Mouse (Mus musculus) hindbrain, embryonic 14.5 days (tissue): ENCODE results near the gene Rnf216. TPM values are rescaled to one million over a fixed set of nuclear protein-coding genes. Genes with fewer than 3 reads are reported as not detected.

Source experiments
- ATAC-seq: fragments of 200-750 bp; cut with Nextera tagmentation; 2 replicates; pipeline ENCODE4 v1.8.0; 2017; ENCODE audit warnings: moderate number of reproducible peaks, mild to moderate bottlenecking, moderate TSS enrichment, moderate library complexity; ENCODE audit not compliant: low FRiP score
- DNase-seq: peaks from one replicate; pipeline ENCODE4 v3.0.0-alpha.2; 2015; ENCODE audit warnings: low spot score
- H3K27ac ChIP-seq: fragments of 300-500 bp; sonication (generic); 2 replicates; pipeline ENCODE4 v1.5.1; 2014; ENCODE audit warnings: mild to moderate bottlenecking, moderate library complexity
- H3K27me3 ChIP-seq: fragments of 300-500 bp; sonication (generic); 2 replicates; pipeline ENCODE4 v1.6.1; 2014; ENCODE audit warnings: mild to moderate bottlenecking, low read length, mixed read lengths; ENCODE audit not compliant: control insufficient read depth, insufficient read depth
- H3K36me3 ChIP-seq: fragments of 300-500 bp; sonication (generic); replicated peaks from 2 replicates; pipeline ENCODE4 v1.6.1; 2014; ENCODE audit not compliant: control insufficient read depth, insufficient read depth
- H3K4me1 ChIP-seq: fragments of 300-500 bp; sonication (generic); replicated peaks from 2 replicates; pipeline ENCODE4 v1.6.1; 2014; ENCODE audit warnings: antibody characterized with exemption, low read length, mixed read lengths; ENCODE audit not compliant: control insufficient read depth, insufficient read depth
- H3K4me2 ChIP-seq: fragments of 300-500 bp; sonication (generic); replicated peaks from 2 replicates; pipeline ENCODE4 v1.6.1; 2014; ENCODE audit warnings: mild to moderate bottlenecking, moderate library complexity
- H3K4me3 ChIP-seq: fragments of 300-500 bp; sonication (generic); replicated peaks from 2 replicates; pipeline ENCODE4 v1.5.1; 2014; ENCODE audit warnings: mild to moderate bottlenecking, low read length
- H3K9ac ChIP-seq: fragments of 300-500 bp; sonication (generic); 2 replicates; pipeline ENCODE4 v1.6.1; 2014
- H3K9me3 ChIP-seq: fragments of 300-500 bp; sonication (generic); 2 replicates; pipeline ENCODE4 v1.6.1; 2016; ENCODE audit warnings: low read length; ENCODE audit not compliant: control insufficient read depth
- WGBS: fragments of 180-500 bp; shearing (Covaris S2); extraction: QIAGEN DNeasy Blood & Tissue Kit; methylation state at CpG from one replicate; pipeline ENCODE4 v1.1.7; 2014; 5-methylcytosine and 5-hydroxymethylcytosine counted together
- polyA plus RNA-seq: library from polyadenylated mRNA; unstranded; fragments of >200 nt; fragmentation: Nextera tagmentation; extraction: Ambion mirVana; gene quantifications from 2 replicates; pipeline ENCODE4 v1.2.1, GENCODE M21; 2014

Rnf216 gene
- polyA plus RNA-seq, 1 experiment from 2014 or later: 29.8 TPM

DNA sequence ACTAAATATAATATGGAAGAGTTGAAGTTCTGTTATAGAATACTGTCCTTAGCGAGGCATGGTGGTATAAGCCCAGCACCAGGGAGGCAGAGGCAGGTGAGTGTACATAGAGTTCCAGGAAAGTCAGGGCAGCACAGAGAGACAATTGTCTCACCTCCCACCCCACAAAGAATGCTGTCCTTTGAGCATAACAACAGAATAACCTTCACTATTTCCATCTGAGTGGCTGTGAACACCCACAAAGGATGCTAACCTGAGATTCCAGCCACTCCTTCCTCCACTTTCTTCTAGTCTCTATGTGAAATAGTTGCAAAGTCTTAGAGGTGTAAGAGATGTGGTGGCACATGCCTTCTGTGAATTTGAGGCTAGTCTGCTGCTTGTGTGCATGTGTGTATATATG lies 89.8 kb downstream of the Rnf216 start:
- ATAC-seq (no peak), DNase-seq (no peak)
- Histone ChIP-seq H3K4me1 (no peaks in the 10 kb centered on the region), H3K27ac (no peak overlapping the region), H3K27me3 (no peaks in the 10 kb centered on the region), H3K36me3 (peaks cover 29% of the 10 kb centered on the region), H3K9ac (no peak overlapping the region), H3K9me3 (no peaks in the 10 kb centered on the region), H3K4me3 (no peak overlapping the region), H3K4me2 (no peak overlapping the region)
- WGBS: 100% methylated on average over 1 of the region's 1 CpGs

DNA sequence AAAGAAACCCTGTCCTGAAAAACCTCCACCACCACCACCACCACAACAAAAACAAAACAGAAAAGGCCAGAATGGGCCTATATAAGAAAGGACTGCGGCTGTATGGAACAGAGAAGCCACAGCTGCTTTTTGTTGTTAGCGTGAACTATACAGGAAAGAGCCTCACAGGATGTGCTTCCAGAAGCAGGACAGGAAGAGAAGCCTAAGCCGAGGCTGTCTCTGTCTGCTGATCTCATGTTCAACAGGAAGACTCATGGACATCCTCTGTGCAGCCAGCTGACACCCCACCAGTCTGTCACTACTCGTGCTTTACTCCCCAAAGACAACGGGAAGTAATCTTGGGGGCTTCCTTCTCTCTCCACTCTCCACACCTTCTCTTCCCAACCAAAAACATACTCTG lies 95.4 kb downstream of the Rnf216 start:
- ATAC-seq: no peak
- peaks cover 37% of the 10 kb centered on the region for H3K36me3 ChIP-seq
- H3K27me3 ChIP-seq: no peaks in the 10 kb centered on the region
- no peak overlapping the region for H3K4me2 ChIP-seq
- H3K9ac ChIP-seq: no peak overlapping the region
- no peak overlapping the region for H3K4me3 ChIP-seq
- WGBS: 85% methylated on average over 5 of the region's 5 CpGs
- H3K27ac ChIP-seq: 0 out of 2 replicates have a peak overlapping the region, but pooled peaks have one; percentile 24
- H3K4me1 ChIP-seq: no peaks in the 10 kb centered on the region
- H3K9me3 ChIP-seq: no peaks in the 10 kb centered on the region
- DNase-seq: no peak

DNA sequence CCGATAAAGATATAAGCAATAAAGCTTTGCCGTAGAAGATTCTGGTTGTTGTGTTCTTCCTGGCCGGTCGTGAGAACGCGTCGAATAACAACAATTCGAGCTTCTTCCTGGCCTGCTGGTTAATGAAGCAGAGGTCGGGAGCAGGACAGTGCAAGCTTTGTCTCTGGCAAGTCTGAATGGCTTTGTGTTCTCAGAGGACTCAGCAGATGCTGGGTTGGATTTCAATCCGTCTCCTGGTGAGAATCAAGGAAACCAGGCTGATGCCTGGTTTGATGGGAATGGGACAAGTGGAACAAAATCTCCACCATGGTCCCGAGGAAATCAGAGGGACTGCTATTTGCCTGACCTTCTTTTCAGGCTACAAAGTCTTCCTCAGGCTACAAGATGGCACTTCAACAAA lies 103.4 kb downstream of the Rnf216 start:
- Histone ChIP-seq H3K9ac (no peak overlapping the region), H3K27ac (peak overlapping the region; percentile 47), H3K4me2 (no peak overlapping the region), H3K36me3 (peaks cover 45% of the 10 kb centered on the region), H3K9me3 (no peaks in the 10 kb centered on the region), H3K4me1 (peaks cover 5% of the 10 kb centered on the region; the same call in 1 of the 2 replicates), H3K27me3 (no peaks in the 10 kb centered on the region), H3K4me3 (no peak overlapping the region)
- ATAC-seq (no peak), DNase-seq (no peak)
- WGBS: 38% methylated on average over 10 of the region's 11 CpGs

DNA sequence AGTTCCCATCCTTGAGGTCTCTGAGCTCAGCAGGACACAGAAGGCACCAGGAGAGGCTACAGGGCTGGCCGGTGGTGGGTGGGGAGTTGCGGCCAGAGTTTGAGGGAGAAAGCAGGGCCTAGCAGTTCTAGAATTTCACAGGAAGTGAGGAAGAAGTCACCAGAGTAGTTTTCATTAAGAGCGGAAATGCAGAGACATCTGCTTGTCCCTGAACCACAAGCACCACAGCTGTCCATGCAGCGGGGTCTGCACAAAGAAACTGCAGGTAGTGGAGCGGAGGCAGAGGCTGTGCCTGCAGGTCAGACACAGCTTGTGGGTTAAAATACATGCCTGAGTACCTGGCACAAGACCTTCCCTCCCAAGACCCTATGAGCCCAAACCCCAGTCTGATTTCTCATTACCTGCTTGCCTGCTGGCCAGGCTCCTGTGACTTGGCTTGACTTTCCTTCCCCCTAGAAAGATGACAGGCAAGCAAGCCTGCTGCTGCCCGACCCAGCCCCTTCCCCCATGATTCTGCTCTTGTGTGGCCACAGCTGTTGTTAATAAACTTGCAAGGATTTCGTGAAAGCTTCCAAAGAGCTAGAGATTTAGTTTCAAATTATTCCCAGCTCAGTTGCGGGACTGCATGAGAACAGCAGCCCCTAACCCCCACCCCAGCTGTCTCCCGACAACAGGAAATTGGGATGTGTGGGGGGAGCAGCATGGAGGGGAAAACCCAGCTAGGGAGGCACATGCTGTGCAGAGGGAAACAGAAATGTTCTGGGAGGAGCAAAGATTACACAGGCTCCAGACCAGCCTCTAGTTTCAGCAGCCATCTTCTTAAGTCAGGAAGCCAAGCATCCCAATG lies 111.9 kb downstream of the Rnf216 start:
- peaks cover 10% of the 10 kb centered on the region for H3K4me1 ChIP-seq
- no peak for ATAC-seq
- DNase-seq: no peak
- no peak overlapping the region for H3K4me3 ChIP-seq
- peak overlapping the region; percentile 74 for H3K27ac ChIP-seq
- no peak overlapping the region for H3K4me2 ChIP-seq
- H3K9me3 ChIP-seq: no peaks in the 10 kb centered on the region
- H3K9ac ChIP-seq: no peak overlapping the region
- 55% methylated on average over 9 of the region's 9 CpGs for WGBS
- peaks cover 22% of the 10 kb centered on the region for H3K36me3 ChIP-seq
- no peaks in the 10 kb centered on the region for H3K27me3 ChIP-seq

DNA sequence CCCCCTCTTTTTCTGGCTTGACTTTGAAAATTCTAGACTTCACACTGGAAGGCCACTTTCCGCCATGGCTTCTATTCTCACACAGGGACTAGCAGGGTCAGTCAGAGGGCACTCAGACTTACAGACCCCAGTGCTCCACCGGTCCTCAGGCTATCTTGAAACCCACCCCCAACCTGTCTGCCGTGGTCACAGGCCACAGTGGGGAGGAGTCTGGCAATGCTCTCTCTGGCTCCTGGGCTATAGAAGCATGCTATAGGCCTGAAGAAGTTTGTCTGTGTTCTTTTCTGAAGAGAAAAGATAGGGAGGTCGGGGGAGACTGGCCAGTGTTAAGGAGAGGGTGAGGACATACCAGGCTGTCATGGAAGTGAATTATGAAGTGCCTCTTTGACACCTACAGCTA lies 112.7 kb downstream of the Rnf216 start:
- Histone ChIP-seq H3K9me3 (no peaks in the 10 kb centered on the region), H3K9ac (no peak overlapping the region), H3K27ac (peak overlapping the region; percentile 74), H3K4me1 (peaks cover 10% of the 10 kb centered on the region), H3K4me2 (no peak overlapping the region), H3K4me3 (no peak overlapping the region), H3K36me3 (peaks cover 22% of the 10 kb centered on the region), H3K27me3 (no peaks in the 10 kb centered on the region)
- ATAC-seq (no peak), DNase-seq (no peak)
- WGBS: 51% methylated on average over 4 of the region's 4 CpGs

DNA sequence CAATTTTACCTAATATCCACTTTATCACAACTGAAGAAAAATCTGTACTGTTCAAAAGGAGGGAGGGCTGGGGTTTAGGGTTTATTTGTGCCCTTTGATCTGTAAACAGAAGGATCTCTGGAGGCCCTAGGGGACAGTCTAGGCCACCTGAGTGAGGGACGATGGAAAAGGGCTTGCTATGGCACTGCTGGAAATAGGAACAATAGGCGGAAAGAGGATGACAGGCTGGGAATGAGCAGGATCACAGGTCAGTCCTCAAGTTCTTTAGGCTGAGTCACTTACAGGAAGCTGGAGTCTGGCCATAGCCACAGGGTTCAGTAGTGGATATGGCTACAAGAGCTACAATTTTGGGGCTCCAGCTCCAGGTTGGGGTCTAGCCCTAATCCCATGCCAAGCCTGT lies 114.6 kb downstream of the Rnf216 start:
- H3K4me1 ChIP-seq: peaks cover 10% of the 10 kb centered on the region
- H3K27me3 ChIP-seq: no peaks in the 10 kb centered on the region
- DNase-seq: no peak
- WGBS: 52% methylated on average over 2 of the region's 2 CpGs
- 0 out of 2 replicates have a peak overlapping the region, but pooled peaks have one; percentile 18 for H3K27ac ChIP-seq
- peaks cover 20% of the 10 kb centered on the region for H3K36me3 ChIP-seq
- no peak for ATAC-seq
- H3K9me3 ChIP-seq: no peaks in the 10 kb centered on the region
- H3K4me2 ChIP-seq: no peak overlapping the region
- no peak overlapping the region for H3K9ac ChIP-seq
- no peak overlapping the region for H3K4me3 ChIP-seq

DNA sequence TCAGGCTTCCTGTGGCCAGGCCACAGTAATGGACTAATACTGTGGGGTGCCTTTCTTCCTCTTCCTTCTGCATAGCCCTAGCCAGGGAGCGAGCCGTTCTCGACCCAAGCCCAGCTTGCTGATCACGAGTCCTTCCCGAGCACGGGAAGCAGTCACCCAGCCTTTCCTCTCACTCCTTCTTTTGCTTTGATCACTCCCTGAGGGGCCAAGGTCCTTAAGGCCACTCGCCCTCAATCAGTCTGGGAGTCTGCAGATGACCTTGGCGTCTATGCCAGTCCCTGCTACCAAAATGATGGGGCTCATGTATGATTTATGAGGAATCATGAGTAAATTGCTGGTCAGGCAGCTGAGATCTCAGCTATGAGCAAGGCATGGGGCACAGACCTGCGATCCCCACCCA lies 115.3 kb downstream of the Rnf216 start:
- Histone ChIP-seq H3K4me3 (no peak overlapping the region), H3K36me3 (peaks cover 26% of the 10 kb centered on the region), H3K4me1 (peaks cover 10% of the 10 kb centered on the region), H3K27me3 (no peaks in the 10 kb centered on the region), H3K9ac (no peak overlapping the region), H3K27ac (0 out of 2 replicates have a peak overlapping the region, but pooled peaks have one; percentile 18), H3K4me2 (no peak overlapping the region), H3K9me3 (no peaks in the 10 kb centered on the region)
- WGBS: 70% methylated on average over 9 of the region's 9 CpGs
- DNase-seq (no peak), ATAC-seq (no peak)

DNA sequence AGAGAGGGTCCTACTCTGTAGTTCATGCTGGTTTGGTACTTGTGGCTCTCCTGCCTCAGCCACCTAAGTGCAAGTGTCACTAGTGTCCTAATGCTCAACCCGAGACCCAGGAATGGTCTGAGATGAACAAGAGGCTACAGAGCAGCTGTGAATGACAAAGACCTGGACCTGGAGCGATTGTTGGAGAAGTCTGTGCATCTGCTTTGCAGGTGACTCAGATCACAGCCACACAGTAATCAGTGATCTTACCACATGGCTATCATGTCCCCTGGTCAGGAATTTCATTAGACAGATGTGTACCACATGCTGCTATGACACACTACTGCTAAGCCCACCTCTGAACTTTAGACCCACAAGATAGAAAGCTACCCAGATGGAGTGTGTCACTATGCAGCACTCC lies 118.0 kb downstream of the Rnf216 start:
- whole genome bisulfite sequencing: 90% methylated on average over 2 of the region's 2 CpGs
- Histone ChIP-seq H3K4me2 (no peak overlapping the region), H3K27me3 (no peaks in the 10 kb centered on the region), H3K4me3 (no peak overlapping the region), H3K9me3 (no peaks in the 10 kb centered on the region), H3K36me3 (peaks cover 34% of the 10 kb centered on the region), H3K27ac (no peak overlapping the region), H3K9ac (no peak overlapping the region), H3K4me1 (no peaks in the 10 kb centered on the region)
- ATAC-seq: no peak
- DNase-seq: no peak

DNA sequence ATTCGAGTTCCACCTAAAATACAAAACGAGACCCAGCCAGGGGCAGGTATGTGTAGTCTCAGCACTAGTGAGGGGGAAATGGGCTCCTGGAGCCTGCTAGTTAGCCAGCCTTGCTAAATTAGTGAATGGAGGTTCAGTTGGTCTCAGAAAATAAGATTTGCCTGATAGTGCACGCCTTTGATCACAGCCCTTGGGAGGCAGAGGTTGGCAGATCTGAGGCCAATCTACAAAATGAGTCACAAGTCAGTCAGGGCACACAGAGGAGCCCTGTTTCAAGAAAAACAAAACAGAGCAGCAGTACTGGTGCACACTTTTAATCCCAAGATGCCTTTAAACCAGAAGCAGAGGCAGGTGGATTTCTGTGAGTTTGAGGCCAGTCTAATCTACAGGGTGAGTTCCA lies 123.6 kb downstream of the Rnf216 start:
- H3K9me3 ChIP-seq: no peaks in the 10 kb centered on the region
- peaks cover 25% of the 10 kb centered on the region for H3K36me3 ChIP-seq
- no peak overlapping the region for H3K4me3 ChIP-seq
- no peaks in the 10 kb centered on the region for H3K27me3 ChIP-seq
- no peak overlapping the region for H3K4me2 ChIP-seq
- no peak overlapping the region for H3K9ac ChIP-seq
- WGBS: 89% methylated on average over 3 of the region's 3 CpGs
- no peaks in the 10 kb centered on the region for H3K4me1 ChIP-seq
- no peak overlapping the region for H3K27ac ChIP-seq
- ATAC-seq (no peak), DNase-seq (no peak)
